Mouse (Mus musculus) spleen, adult 2 months (tissue): ENCODE measurements around the gene Dhrs4.

Source experiments
- CTCF ChIP-seq: fragments of 200-500 bp; IDR thresholded peaks from 2 replicates; pipeline ENCODE4 v1.5.1; 2011; ENCODE audit warnings: mild to moderate bottlenecking, inconsistent platforms; ENCODE audit not compliant: insufficient read depth, insufficient read length, insufficient replicate concordance; ENCODE audit errors: extremely low read depth
- POLR2A ChIP-seq: fragments of 200-500 bp; IDR thresholded peaks from 2 replicates; pipeline ENCODE4 v1.6.1; 2011; ENCODE audit warnings: low read depth, low read length, inconsistent platforms

DNA sequence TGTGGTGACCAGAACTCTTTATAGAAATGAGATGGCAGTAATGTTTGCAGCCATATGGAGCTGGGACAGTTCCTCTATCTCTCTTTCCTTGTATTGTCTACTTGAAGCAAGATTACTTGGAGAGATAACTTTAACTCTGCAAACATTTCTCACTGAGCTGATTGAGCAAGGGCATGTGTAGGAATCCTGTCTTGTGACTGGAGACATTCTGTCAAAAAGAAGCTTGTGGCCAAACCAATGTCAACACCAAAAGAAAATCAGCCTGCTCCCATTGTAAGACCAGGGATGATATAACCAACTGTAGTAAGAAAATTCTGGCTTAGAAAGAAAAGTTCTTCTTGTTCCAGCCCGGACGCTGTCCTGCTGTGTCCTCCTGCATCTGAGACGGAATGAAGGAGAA is 43.7 kb upstream of the Dhrs4 start:
- TF ChIP-seq CTCF (no peak), POLR2A (no peak)
